Mouse (Mus musculus): Measurements from ENCODE around the gene Ptprb.

Ptprb gene

GRCm38 (mm10) chr10:116422551-116422950 lies 147.2 kb downstream of the Ptprb start:
- DNase-seq (ENCODE audit: low read depth, low spot score), result peak; percentile 8

GRCm38 (mm10) chr10:116424921-116425320 lies 149.6 kb downstream of the Ptprb start:
- DNase-seq (ENCODE audit: low read depth, low spot score), result peak; percentile 47

- no peak for DNase-seq (ENCODE audit: low read depth, low spot score)
Measured at GRCm38 (mm10) chr10:116426176-116426575, 150.9 kb downstream of the Ptprb start.

GRCm38 (mm10) chr10:116428026-116428780 lies 152.9 kb downstream of the Ptprb start:
- DNase-seq (ENCODE audit: low read depth, low spot score), result no peak

- no peak for DNase-seq (ENCODE audit: low read depth, low spot score)
Measured at GRCm38 (mm10) chr10:116432421-116432820, 157.1 kb downstream of the Ptprb start.

- DNase-seq (ENCODE audit: low read depth, low spot score), result no peak
Measured at GRCm38 (mm10) chr10:116435455-116435854, 160.1 kb downstream of the Ptprb start.

Measured in 3T3-L1 (cell line).